Mouse (Mus musculus) adrenal gland, postnatal 14 days (tissue): ENCODE results near the gene Gm20388. TPM values are rescaled to one million over a fixed set of nuclear protein-coding genes. Genes with fewer than 3 reads are reported as not detected.
"Not testable (repeated sequence)": the region's sequence is repeated elsewhere in the genome, so short reads cannot be mapped to it uniquely, and the experiment has no call there.

Experiments
- DNase-seq: peaks from one replicate; pipeline ENCODE4 v3.0.0; 2021; ENCODE audit warnings: mixed read lengths
- total RNA-seq: library from RNA; stranded (reverse); gene quantifications from 2 replicates; pipeline ENCODE4 v1.2.3, GENCODE M21; 2021

Gm20388 gene
- total RNA-seq, 1 experiment from 2014 or later: 17.6 TPM

GRCm38 (mm10) chr8:121660602-121661001, 1750.0 kb downstream of the Gm20388 start:
- DNase-seq: no peak

- DNase-seq: no peak
Observed at GRCm38 (mm10) chr8:121661631-121662357, 1751.2 kb downstream of the Gm20388 start.

- no peak for DNase-seq
Observed at GRCm38 (mm10) chr8:121663101-121663500, 1752.5 kb downstream of the Gm20388 start.

GRCm38 (mm10) chr8:121665329-121665728, 1754.7 kb downstream of the Gm20388 start:
- DNase-seq: peak; percentile 73

GRCm38 (mm10) chr8:121667936-121668500, 1757.4 kb downstream of the Gm20388 start:
- DNase-seq: not testable (repeated sequence)

GRCm38 (mm10) chr8:121668553-121668952, 1757.9 kb downstream of the Gm20388 start:
- DNase-seq: peak; percentile 36

GRCm38 (mm10) chr8:121669208-121669607, 1758.6 kb downstream of the Gm20388 start:
- DNase-seq: peak; percentile 62

GRCm38 (mm10) chr8:121673153-121673552, 1762.5 kb downstream of the Gm20388 start:
- no peak for DNase-seq

- DNase-seq: no peak
Observed at GRCm38 (mm10) chr8:121673917-121674316, 1763.3 kb downstream of the Gm20388 start.

- no peak for DNase-seq
Observed at GRCm38 (mm10) chr8:121674524-121674923, 1763.9 kb downstream of the Gm20388 start.

- DNase-seq: no peak
Observed at GRCm38 (mm10) chr8:121675161-121675560, 1764.5 kb downstream of the Gm20388 start.

- DNase-seq: peak; percentile 56
Observed at GRCm38 (mm10) chr8:121675701-121676100, 1765.1 kb downstream of the Gm20388 start.

GRCm38 (mm10) chr8:121678696-121679095, 1768.1 kb downstream of the Gm20388 start:
- DNase-seq: no peak

- DNase-seq: peak; percentile 40
Observed at GRCm38 (mm10) chr8:121680896-121681295, 1770.3 kb downstream of the Gm20388 start.

GRCm38 (mm10) chr8:121681457-121681856, 1770.8 kb downstream of the Gm20388 start:
- DNase-seq: no peak

GRCm38 (mm10) chr8:121683083-121683832, 1772.6 kb downstream of the Gm20388 start:
- DNase-seq: no peak

GRCm38 (mm10) chr8:121685419-121685818, 1774.8 kb downstream of the Gm20388 start:
- DNase-seq: peak; percentile 77

GRCm38 (mm10) chr8:121687455-121688161, 1777.0 kb downstream of the Gm20388 start:
- peak; percentile 27 for DNase-seq

- DNase-seq: no peak
Observed at GRCm38 (mm10) chr8:121688496-121688895, 1777.9 kb downstream of the Gm20388 start.

- peak; percentile 62 for DNase-seq
Observed at GRCm38 (mm10) chr8:121694453-121694852, 1783.8 kb downstream of the Gm20388 start.

- peak; percentile 89 for DNase-seq
Observed at GRCm38 (mm10) chr8:121695585-121696184, 1785.0 kb downstream of the Gm20388 start.
